Mouse (Mus musculus): ENCODE measurements around the gene Mkln1.

DNA sequence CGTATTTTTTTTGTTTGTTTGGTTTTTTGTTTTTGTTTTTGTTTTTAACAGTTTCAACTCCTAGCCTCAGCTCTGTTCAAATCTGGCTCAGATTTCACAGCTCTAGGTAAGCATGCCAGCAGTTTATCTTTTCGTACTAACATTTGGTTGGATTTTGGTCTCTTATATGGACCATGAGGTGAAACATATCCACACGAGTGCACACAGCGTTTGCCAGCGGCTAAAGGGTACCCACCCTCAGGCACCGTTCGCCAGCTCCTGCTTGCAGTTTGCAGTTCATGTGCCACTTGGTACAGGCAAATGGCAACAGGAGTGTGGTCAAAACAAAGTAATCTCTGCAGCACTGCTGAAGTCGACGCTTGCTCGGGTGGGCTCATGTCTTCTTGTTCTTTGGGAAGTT is 101.3 kb downstream of the Mkln1 start:
- TF ChIP-seq CTCF (IDR thresholded peaks at IDR 0.05; ENCODE audit: control insufficient read depth, insufficient read depth, insufficient replicate concordance, low read depth, low read length) (no peak), POLR2A (IDR thresholded peaks at IDR 0.05; ENCODE audit: control insufficient read depth, low read depth, low read length) (no peak)

Measured in testis, adult 2 months (tissue).